Mouse (Mus musculus) limb, embryonic 14.5 days (tissue): ENCODE results near the gene Rabgap1l. TPM values are rescaled to one million over a fixed set of nuclear protein-coding genes. Genes with fewer than 3 reads are reported as not detected.

ENCODE experiments used
- ATAC-seq: fragments of 200-750 bp; cut with Nextera tagmentation; 2 replicates; pipeline ENCODE4 v1.8.0; 2017; ENCODE audit warnings: low read depth, moderate number of reproducible peaks, moderate TSS enrichment; ENCODE audit not compliant: low FRiP score
- DNase-seq: peaks from one replicate; pipeline ENCODE4 v3.0.0-alpha.2; 2015; ENCODE audit warnings: low spot score
- H3K27ac ChIP-seq: fragments of 300-500 bp; sonication (generic); replicated peaks from 2 replicates; pipeline ENCODE4 v1.5.1; 2014; ENCODE audit warnings: low read depth, mild to moderate bottlenecking, low read length, moderate library complexity, mixed read lengths
- H3K27me3 ChIP-seq: fragments of 300-500 bp; sonication (generic); 2 replicates; pipeline ENCODE4 v1.6.1; 2014; ENCODE audit warnings: low read length, mixed read lengths; ENCODE audit not compliant: control insufficient read depth, insufficient read depth
- H3K36me3 ChIP-seq: fragments of 300-500 bp; sonication (generic); 2 replicates; pipeline ENCODE4 v1.6.1; 2014; ENCODE audit warnings: mild to moderate bottlenecking, low read length, moderate library complexity, mixed read lengths; ENCODE audit not compliant: control insufficient read depth, insufficient read depth
- H3K4me1 ChIP-seq: fragments of 300-500 bp; sonication (generic); 2 replicates; pipeline ENCODE4 v1.6.1; 2014; ENCODE audit warnings: antibody characterized with exemption, low read length, mixed read lengths; ENCODE audit not compliant: control insufficient read depth, insufficient read depth
- H3K4me2 ChIP-seq: fragments of 300-500 bp; sonication (generic); replicated peaks from 2 replicates; pipeline ENCODE4 v1.6.1; 2014; ENCODE audit warnings: low read depth, mild to moderate bottlenecking, low read length, moderate library complexity; ENCODE audit not compliant: severe bottlenecking
- H3K4me3 ChIP-seq: fragments of 300-500 bp; sonication (generic); replicated peaks from 2 replicates; pipeline ENCODE4 v1.5.1; 2014; ENCODE audit warnings: low read length
- H3K9ac ChIP-seq: fragments of 300-500 bp; sonication (generic); 2 replicates; pipeline ENCODE4 v1.6.1; 2014; ENCODE audit warnings: mild to moderate bottlenecking, low read depth, low read length, moderate library complexity; ENCODE audit not compliant: severe bottlenecking
- H3K9me3 ChIP-seq: fragments of 300-500 bp; sonication (generic); 2 replicates; pipeline ENCODE4 v1.6.1; 2016; ENCODE audit warnings: low read length; ENCODE audit not compliant: control insufficient read depth
- POLR2A ChIP-seq: fragments of 200-500 bp; IDR thresholded peaks from 2 replicates; pipeline ENCODE4 v1.8.0; 2012; ENCODE audit warnings: inconsistent platforms, mild to moderate bottlenecking, moderate library complexity, borderline replicate concordance; ENCODE audit not compliant: insufficient read depth, insufficient read length; ENCODE audit errors: extremely low read depth
- WGBS: fragments of 180-500 bp; shearing (Covaris S2); extraction: QIAGEN DNeasy Blood & Tissue Kit; methylation state at CpG from one replicate; pipeline ENCODE4 v1.1.7; 2014; 5-methylcytosine and 5-hydroxymethylcytosine counted together
- polyA plus RNA-seq, 2 experiments: library from polyadenylated mRNA; depleted of rRNA in 1 of 2; stranded (reverse) in 1 of 2; unstranded in 1 of 2; fragments of >200 nt; fragmentation: Nextera tagmentation in 1 of 2; extraction: Ambion mirVana in 1 of 2; gene quantifications; 2 replicates each; pipeline versions ENCODE4 v1.2.1 to v1.2.3; 2012 to 2014

Gene Rabgap1l
- polyA plus RNA-seq, 2 experiments: 13.3 to 19.3 TPM

DNA sequence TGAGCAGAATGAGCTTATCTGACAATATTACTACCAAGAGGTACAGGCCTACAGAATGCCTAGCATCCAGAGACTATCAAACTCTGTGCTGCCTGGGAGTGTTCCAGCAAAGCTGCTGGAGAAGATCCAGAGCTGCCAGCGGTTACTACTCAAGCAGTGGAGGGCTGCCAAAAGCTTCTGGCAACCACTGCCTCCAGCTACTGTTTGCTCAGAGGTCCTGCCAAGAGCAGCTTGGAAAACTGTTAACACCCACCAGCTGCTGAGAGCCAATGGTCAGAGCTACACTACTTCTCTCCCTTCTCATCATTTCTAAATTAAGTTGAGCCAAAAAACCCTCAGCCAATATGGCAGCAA lies 99.9 kb downstream of the Rabgap1l start:
- H3K4me1 ChIP-seq: peaks cover 4% of the 10 kb centered on the region
- peaks cover 4% of the 10 kb centered on the region; the same call in 1 of the 2 replicates for H3K27me3 ChIP-seq
- H3K9ac ChIP-seq: no peak overlapping the region
- H3K36me3 ChIP-seq: no peaks in the 10 kb centered on the region
- no peaks in the 10 kb centered on the region for H3K9me3 ChIP-seq
- H3K27ac ChIP-seq: no peak overlapping the region
- 22% methylated on average over 1 of the region's 1 CpGs for WGBS
- TF ChIP-seq POLR2A: no peak
- no peak overlapping the region for H3K4me2 ChIP-seq
- DNase-seq (peak; percentile 98), ATAC-seq (peak; percentile 89)
- H3K4me3 ChIP-seq: no peak overlapping the region

DNA sequence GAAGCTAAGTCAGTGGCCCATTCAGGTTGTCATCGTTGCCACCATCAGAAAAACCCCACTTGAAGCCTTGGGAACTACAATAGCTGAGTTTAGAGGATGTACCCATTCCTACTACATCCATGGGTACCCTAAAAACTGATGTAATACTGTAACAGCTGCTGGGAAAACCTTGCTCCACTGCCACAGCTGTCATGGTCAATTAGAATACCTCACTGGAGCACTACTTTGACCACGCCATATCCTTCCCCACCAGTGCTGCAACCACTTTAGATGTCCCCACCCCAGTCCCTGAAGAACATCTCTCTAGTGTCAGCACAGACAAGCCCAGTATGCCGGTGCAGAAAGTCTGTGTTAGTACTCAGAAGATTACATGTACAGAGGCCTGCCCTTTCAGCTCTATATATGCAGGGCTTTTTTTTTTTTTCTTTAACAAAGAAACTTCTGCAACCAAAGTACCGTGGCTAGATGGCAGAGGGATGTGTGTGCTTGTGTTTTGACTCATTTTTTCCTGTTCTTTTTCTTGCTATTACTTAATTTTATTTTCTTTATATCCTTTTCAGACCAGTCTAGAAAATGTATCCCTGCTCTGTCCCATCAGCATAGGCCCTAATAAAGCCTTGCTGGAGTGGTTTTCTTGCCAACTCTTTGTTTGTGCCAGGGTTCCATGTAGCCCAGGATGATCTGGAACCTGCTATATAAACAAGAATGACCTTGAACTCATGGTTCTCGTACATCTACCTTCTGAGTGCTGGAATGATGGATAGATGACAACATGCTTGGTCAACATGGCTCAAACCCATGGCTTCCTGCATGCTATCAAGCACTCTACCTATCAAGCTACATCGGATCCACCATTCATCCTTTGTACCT lies 100.6 kb downstream of the Rabgap1l start:
- Histone ChIP-seq H3K4me2 (no peak overlapping the region), H3K9me3 (no peaks in the 10 kb centered on the region), H3K36me3 (no peaks in the 10 kb centered on the region), H3K9ac (no peak overlapping the region), H3K4me1 (peaks cover 4% of the 10 kb centered on the region), H3K4me3 (no peak overlapping the region), H3K27ac (no peak overlapping the region), H3K27me3 (peaks cover 4% of the 10 kb centered on the region; the same call in 1 of the 2 replicates)
- no peak for DNase-seq
- TF ChIP-seq POLR2A: no peak
- ATAC-seq: no peak
- 83% methylated on average over 6 of the region's 6 CpGs for WGBS

DNA sequence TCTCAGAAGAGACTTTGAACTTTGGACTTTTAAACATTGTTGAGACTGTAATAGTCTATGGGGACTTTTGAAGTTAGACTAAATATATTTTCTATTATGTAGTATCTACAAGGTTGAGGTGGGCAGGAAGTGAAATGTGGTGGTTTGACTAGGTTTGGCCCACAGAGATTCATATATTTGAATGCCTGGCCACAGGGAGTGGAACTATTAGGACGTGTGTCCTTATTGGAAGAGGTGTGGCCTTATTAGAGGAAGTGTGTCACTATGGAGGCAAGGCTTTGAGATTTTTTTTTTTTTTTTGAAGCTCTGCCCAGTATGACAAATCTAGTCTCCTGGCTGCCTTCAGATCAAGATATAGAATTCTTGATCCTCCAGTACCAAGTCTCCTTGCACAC lies 101.8 kb downstream of the Rabgap1l start:
- TF ChIP-seq POLR2A: no peak
- no peak overlapping the region for H3K4me3 ChIP-seq
- no peak overlapping the region for H3K27ac ChIP-seq
- ATAC-seq (no peak), DNase-seq (no peak)
- H3K4me2 ChIP-seq: no peak overlapping the region
- peaks cover 4% of the 10 kb centered on the region for H3K4me1 ChIP-seq
- peaks cover 4% of the 10 kb centered on the region; the same call in 1 of the 2 replicates for H3K27me3 ChIP-seq
- H3K9ac ChIP-seq: no peak overlapping the region
- WGBS: 77% methylated on average over 1 of the region's 1 CpGs
- no peaks in the 10 kb centered on the region for H3K9me3 ChIP-seq
- no peaks in the 10 kb centered on the region for H3K36me3 ChIP-seq

DNA sequence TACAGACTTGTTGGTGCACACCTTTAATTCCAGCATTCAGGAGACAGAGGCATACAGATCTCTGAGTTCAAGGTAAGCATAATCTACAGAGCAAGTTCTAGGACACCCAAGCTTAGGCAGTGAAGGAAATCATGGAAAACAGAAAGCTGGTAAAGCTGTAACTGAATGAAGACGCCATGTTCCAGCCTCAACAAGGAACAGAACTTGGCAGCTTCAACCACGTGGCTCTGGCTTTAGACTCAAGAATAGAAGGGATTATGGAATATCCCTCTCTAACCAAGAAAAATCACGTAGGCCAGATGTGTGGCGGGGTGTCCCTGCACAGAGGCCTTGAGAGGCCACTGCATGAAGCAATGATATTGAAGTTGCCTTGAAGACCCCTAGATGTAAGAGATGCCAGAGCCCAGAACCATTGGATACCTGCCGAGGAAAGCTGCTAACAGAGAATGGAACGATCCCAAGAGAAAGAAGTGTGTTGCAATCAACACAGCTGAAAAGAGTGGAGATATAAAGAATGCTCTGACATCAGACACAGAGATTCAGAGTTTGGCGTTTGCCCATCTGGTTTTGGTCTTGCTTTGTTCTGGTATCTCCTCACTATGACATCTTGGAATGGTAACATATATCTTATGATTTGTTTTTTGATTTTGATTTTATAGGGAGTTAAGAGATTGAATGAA lies 102.4 kb downstream of the Rabgap1l start:
- Histone ChIP-seq H3K36me3 (no peaks in the 10 kb centered on the region), H3K4me2 (no peak overlapping the region), H3K4me3 (no peak overlapping the region), H3K4me1 (peaks cover 4% of the 10 kb centered on the region), H3K27me3 (peaks cover 4% of the 10 kb centered on the region; the same call in 1 of the 2 replicates), H3K27ac (no peak overlapping the region), H3K9me3 (no peaks in the 10 kb centered on the region), H3K9ac (no peak overlapping the region)
- no peak for TF ChIP-seq POLR2A
- DNase-seq (no peak), ATAC-seq (no peak)
- WGBS: 91% methylated on average over 7 of the region's 7 CpGs

DNA sequence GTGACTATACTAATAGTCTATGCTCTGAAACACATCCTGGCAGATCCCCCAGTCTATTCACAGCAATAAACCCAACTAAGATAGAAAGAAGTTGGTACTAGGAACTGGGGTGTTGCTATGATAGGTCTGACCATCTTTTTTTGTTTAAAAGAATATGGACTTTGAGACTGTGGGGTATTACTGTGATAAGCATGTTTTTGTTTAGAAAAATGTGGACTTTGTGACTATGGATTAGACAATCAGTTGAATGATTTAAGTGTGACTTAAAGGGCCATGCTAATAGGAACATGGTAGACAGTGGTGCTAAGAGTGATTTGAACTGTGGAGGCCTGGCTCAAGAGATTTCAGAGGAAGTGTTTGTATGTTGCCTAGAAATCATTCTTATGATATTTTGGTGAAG lies 103.5 kb downstream of the Rabgap1l start:
- H3K36me3 ChIP-seq: no peaks in the 10 kb centered on the region
- DNase-seq (no peak), ATAC-seq (no peak)
- no peaks in the 10 kb centered on the region for H3K9me3 ChIP-seq
- no peak overlapping the region for H3K27ac ChIP-seq
- peaks cover 4% of the 10 kb centered on the region; the same call in 1 of the 2 replicates for H3K27me3 ChIP-seq
- no peak overlapping the region for H3K9ac ChIP-seq
- TF ChIP-seq POLR2A: no peak
- H3K4me3 ChIP-seq: no peak overlapping the region
- no peak overlapping the region for H3K4me2 ChIP-seq
- peaks cover 4% of the 10 kb centered on the region for H3K4me1 ChIP-seq
